Mouse (Mus musculus) stomach, embryonic 14.5 days (tissue): Measurements from ENCODE around the gene Gm4312. TPM values are rescaled to one million over a fixed set of nuclear protein-coding genes. Genes with fewer than 3 reads are reported as not detected.
"Not testable (repeated sequence)": the region's sequence is repeated elsewhere in the genome, so short reads cannot be mapped to it uniquely, and the experiment has no call there.

Source experiments
- ATAC-seq: fragments of 200-750 bp; cut with Nextera tagmentation; 2 replicates; pipeline ENCODE4 v1.8.0; 2017; ENCODE audit warnings: low read depth, moderate TSS enrichment; ENCODE audit not compliant: insufficient number of reproducible peaks, insufficient read depth, low FRiP score
- H3K27ac ChIP-seq: fragments of 300-500 bp; sonication (generic); 2 replicates; pipeline ENCODE4 v1.5.1; 2014; ENCODE audit warnings: mild to moderate bottlenecking, low read length, moderate library complexity, mixed read lengths
- H3K27me3 ChIP-seq: fragments of 300-500 bp; sonication (generic); 2 replicates; pipeline ENCODE4 v1.6.1; 2014; ENCODE audit warnings: low read length, control low read depth, mixed read lengths; ENCODE audit not compliant: control insufficient read depth, insufficient read depth
- H3K36me3 ChIP-seq: fragments of 300-500 bp; sonication (generic); 2 replicates; pipeline ENCODE4 v1.6.1; 2014; ENCODE audit warnings: mild to moderate bottlenecking, control low read depth, low read length, moderate library complexity, mixed read lengths; ENCODE audit not compliant: control insufficient read depth, insufficient read depth
- H3K4me1 ChIP-seq: fragments of 300-500 bp; sonication (generic); 2 replicates; pipeline ENCODE4 v1.6.1; 2014; ENCODE audit warnings: low read length, control low read depth, mixed read lengths; ENCODE audit not compliant: control insufficient read depth, insufficient read depth
- H3K4me2 ChIP-seq: fragments of 300-500 bp; sonication (generic); replicated peaks from 2 replicates; pipeline ENCODE4 v1.6.1; 2014; ENCODE audit warnings: low read depth, low read length, control low read depth
- H3K4me3 ChIP-seq: fragments of 300-500 bp; sonication (generic); 2 replicates; pipeline ENCODE4 v1.5.1; 2014; ENCODE audit warnings: low read depth, low read length, control low read depth
- H3K9ac ChIP-seq: fragments of 300-500 bp; sonication (generic); replicated peaks from 2 replicates; pipeline ENCODE4 v1.6.1; 2014; ENCODE audit warnings: low read depth, mild to moderate bottlenecking, control low read depth, low read length, moderate library complexity, mixed read lengths
- H3K9me3 ChIP-seq: fragments of 300-500 bp; sonication (generic); 2 replicates; pipeline ENCODE4 v1.6.1; 2016; ENCODE audit warnings: low read depth, low read length, control low read depth; ENCODE audit not compliant: control insufficient read depth
- WGBS: fragments of 180-500 bp; shearing (Covaris S2); extraction: QIAGEN DNeasy Blood & Tissue Kit; methylation state at CpG from one replicate; pipeline ENCODE4 v1.1.7; 2014; 5-methylcytosine and 5-hydroxymethylcytosine counted together
- polyA plus RNA-seq: library from polyadenylated mRNA; unstranded; fragments of >200 nt; fragmentation: Nextera tagmentation; extraction: Ambion mirVana; gene quantifications from 2 replicates; pipeline ENCODE4 v1.2.1, GENCODE M21; 2014

The Gm4312 gene
- not detected in 2 replicates for polyA plus RNA-seq

DNA sequence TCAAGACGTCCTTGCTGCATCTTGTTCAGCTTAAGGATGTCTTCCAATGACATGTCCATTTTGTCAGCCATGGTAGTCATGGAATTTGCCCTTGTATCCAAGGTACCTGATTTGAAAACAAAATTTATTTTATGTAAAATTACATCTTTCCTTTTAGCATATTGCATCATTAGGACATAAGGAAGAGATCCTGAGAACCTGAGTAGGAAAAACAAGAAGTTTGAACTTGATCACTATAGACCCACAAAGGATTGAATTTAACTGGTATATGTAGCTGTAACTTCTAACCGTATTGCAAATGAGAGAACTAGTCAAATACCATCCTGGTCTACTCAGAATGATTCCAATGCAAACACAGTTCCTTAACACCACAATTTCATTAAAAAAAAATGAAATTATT, at the start of gene Gm4312:
Gene Gm4312 (minus strand): TSS at position 101 of the 400 bp plus-strand sequence.
- H3K27ac ChIP-seq, H3K9me3 ChIP-seq, H3K27me3 ChIP-seq, H3K4me3 ChIP-seq, ATAC-seq, H3K4me2 ChIP-seq, H3K36me3 ChIP-seq, H3K9ac ChIP-seq, H3K4me1 ChIP-seq: not testable (repeated sequence)
- WGBS = no CpG with 5 or more reads among the region's 2 CpGs

DNA sequence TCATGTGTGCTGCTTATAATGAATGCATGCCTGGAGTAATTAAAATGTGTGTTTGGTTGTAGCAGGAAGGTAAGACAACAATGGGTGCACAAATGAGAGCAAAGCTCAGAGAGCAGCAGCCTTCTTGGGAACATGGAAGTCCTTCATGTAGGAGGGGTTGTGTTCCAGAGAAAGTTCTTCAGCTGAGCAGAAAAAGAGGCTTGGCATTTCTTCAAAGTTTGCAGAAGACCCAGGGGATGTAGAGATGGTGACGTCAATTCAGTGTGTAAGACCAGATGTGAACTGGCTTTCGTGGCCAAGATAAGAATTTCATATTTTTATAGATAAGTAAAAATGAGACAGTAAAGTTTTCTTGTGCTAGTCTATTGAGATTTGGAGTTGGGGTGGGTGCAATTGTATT, 45.2 kb upstream of the Gm4312 start:
- no peaks in the 10 kb centered on the region for H3K9me3 ChIP-seq
- no peak overlapping the region for H3K27ac ChIP-seq
- no peaks in the 10 kb centered on the region for H3K36me3 ChIP-seq
- ATAC-seq = no peak
- no peaks in the 10 kb centered on the region for H3K4me1 ChIP-seq
- no peak overlapping the region for H3K9ac ChIP-seq
- H3K4me2 ChIP-seq = no peak overlapping the region
- 77% methylated on average over 2 of the region's 2 CpGs for WGBS
- H3K27me3 ChIP-seq = no peaks in the 10 kb centered on the region
- no peak overlapping the region for H3K4me3 ChIP-seq

DNA sequence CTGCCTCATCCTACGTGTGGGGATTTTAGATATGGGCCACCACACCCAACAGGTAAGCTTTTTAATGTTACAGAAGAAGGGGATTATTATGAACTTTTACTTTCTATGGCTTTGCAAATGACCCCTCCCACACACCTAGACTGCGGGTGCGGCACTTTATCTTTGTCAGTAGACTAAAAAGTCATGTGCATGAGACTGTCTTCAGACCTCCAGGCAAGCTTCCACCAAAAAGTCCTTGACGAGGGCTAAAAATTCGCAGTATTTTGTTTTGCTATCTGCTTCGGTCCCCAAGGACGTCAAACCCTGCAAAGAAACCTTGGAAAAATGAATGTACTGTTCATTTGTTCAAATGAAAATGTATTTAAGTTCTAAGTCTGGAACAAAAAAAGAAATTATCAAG, 33.2 kb upstream of the Gm4312 start:
- Histone ChIP-seq H3K27me3 (no peaks in the 10 kb centered on the region), H3K4me3 (no peak overlapping the region), H3K4me2 (no peak overlapping the region), H3K4me1 (no peaks in the 10 kb centered on the region), H3K27ac (no peak overlapping the region), H3K9ac (no peak overlapping the region), H3K9me3 (no peaks in the 10 kb centered on the region), H3K36me3 (no peaks in the 10 kb centered on the region)
- 88% methylated on average over 7 of the region's 7 CpGs for WGBS
- no peak for ATAC-seq

DNA sequence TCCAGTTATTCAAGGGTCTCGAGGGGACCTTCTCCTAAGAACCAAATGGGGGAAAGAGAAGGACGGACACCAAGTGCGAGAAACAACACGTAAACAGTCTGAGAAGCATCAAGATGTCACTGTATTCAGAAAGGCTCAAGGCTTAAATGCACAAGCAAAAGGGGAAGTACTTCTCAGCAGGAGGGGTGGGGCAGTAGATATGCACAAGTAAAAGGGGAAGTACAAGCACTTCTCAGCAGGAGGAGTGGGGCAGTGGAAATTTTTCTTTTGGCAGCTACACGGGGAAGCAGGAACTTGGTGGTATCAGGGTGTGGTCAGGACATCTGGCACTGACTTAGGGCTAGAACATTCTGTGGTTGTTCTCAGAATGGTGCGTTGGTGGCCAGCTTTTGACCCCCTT, 19.9 kb upstream of the Gm4312 start:
- 87% methylated on average over 6 of the region's 6 CpGs for WGBS
- ATAC-seq, H3K9ac ChIP-seq: not testable (repeated sequence)

DNA sequence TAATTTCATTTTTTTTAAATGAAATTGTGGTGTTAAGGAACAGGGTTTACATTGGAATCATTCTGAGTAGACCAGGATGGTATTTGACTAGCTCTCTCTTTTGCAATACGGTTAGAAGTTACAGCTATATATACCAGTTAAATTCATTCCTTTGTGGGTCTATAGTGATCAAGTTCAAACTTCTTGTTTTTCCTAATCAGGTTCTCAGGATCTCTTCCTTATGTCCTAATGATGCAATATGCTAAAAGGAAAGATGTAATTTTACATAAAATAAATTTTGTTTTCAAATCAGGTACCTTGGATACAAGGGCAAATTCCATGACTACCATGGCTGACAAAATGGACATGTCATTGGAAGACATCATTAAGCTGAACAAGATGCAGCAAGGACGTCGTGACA, 21.3 kb downstream of the Gm4312 start, which contains the start of gene Gm4307:
Gene Gm4307 (plus strand): TSS at position 301 of the 400 bp plus-strand sequence.
- ATAC-seq, H3K4me3 ChIP-seq, H3K4me1 ChIP-seq, H3K9ac ChIP-seq, H3K36me3 ChIP-seq, H3K9me3 ChIP-seq, H3K4me2 ChIP-seq, H3K27ac ChIP-seq, H3K27me3 ChIP-seq: not testable (repeated sequence)
- WGBS = no CpG with 5 or more reads among the region's 3 CpGs

More for the DNA sequence above, 19.9 kb upstream of the Gm4312 start:
- H3K36me3 ChIP-seq, H3K4me2 ChIP-seq, H3K27ac ChIP-seq, H3K9me3 ChIP-seq, H3K4me1 ChIP-seq, H3K27me3 ChIP-seq, H3K4me3 ChIP-seq: not testable (repeated sequence)

DNA sequence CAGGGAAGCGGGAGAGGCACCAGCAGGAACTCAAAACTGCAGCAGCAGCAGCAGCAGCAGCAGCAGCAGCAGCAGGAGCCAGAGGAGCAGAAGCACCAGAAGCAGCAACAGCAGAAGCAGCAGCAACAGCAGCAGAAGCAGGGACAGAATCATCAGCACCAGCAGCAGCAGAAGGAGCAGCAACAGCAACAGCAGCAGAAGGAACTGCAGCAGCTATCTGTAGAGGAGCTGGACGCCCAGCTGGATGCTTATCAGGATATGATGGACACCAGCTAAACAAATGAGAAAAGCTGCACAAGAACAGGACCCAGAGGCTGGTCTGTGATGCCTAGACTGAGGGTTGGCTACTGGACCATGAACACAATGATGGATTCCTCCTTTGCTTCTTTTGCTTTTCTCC, 25.5 kb downstream of the Gm4312 start:
- not testable (repeated sequence) for H3K27ac ChIP-seq, H3K4me3 ChIP-seq, ATAC-seq, H3K36me3 ChIP-seq, H3K4me1 ChIP-seq, H3K9me3 ChIP-seq, H3K9ac ChIP-seq, H3K27me3 ChIP-seq, H3K4me2 ChIP-seq
- 27% methylated on average over 1 of the region's 2 CpGs for WGBS

DNA sequence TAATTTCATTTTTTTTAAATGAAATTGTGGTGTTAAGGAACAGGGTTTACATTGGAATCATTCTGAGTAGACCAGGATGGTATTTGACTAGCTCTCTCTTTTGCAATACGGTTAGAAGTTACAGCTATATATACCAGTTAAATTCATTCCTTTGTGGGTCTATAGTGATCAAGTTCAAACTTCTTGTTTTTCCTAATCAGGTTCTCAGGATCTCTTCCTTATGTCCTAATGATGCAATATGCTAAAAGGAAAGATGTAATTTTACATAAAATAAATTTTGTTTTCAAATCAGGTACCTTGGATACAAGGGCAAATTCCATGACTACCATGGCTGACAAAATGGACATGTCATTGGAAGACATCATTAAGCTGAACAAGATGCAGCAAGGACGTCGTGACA, 31.6 kb downstream of the Gm4312 start, which contains the start of gene Gm4305:
Gene Gm4305 (plus strand): TSS at position 301 of the 400 bp plus-strand sequence.
- H3K9ac ChIP-seq, H3K36me3 ChIP-seq, H3K27me3 ChIP-seq, H3K27ac ChIP-seq, ATAC-seq, H3K4me2 ChIP-seq, H3K9me3 ChIP-seq, H3K4me1 ChIP-seq, H3K4me3 ChIP-seq: not testable (repeated sequence)
- WGBS = no CpG with 5 or more reads among the region's 3 CpGs

DNA sequence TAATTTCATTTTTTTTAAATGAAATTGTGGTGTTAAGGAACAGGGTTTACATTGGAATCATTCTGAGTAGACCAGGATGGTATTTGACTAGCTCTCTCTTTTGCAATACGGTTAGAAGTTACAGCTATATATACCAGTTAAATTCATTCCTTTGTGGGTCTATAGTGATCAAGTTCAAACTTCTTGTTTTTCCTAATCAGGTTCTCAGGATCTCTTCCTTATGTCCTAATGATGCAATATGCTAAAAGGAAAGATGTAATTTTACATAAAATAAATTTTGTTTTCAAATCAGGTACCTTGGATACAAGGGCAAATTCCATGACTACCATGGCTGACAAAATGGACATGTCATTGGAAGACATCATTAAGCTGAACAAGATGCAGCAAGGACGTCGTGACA, 36.7 kb downstream of the Gm4312 start, which contains the start of gene Gm4303:
Gene Gm4303 (plus strand): TSS at position 301 of the 400 bp plus-strand sequence.
- not testable (repeated sequence) for H3K9ac ChIP-seq, H3K27ac ChIP-seq, H3K36me3 ChIP-seq, ATAC-seq, H3K4me1 ChIP-seq, H3K27me3 ChIP-seq, H3K9me3 ChIP-seq, H3K4me3 ChIP-seq, H3K4me2 ChIP-seq
- no CpG with 5 or more reads among the region's 3 CpGs for WGBS

DNA sequence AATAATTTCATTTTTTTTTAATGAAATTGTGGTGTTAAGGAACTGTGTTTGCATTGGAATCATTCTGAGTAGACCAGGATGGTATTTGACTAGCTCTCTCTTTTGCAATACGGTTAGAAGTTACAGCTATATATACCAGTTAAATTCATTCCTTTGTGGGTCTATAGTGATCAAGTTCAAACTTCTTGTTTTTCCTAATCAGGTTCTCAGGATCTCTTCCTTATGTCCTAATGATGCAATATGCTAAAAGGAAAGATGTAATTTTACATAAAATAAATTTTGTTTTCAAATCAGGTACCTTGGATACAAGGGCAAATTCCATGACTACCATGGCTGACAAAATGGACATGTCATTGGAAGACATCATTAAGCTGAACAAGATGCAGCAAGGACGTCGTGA, 41.8 kb downstream of the Gm4312 start, which contains the start of gene Gm4302:
Gene Gm4302 (plus strand): TSS at position 301 of the 400 bp plus-strand sequence.
- not testable (repeated sequence) for H3K9me3 ChIP-seq, ATAC-seq, H3K4me1 ChIP-seq, H3K4me3 ChIP-seq, H3K27me3 ChIP-seq, H3K9ac ChIP-seq, H3K36me3 ChIP-seq, H3K27ac ChIP-seq, H3K4me2 ChIP-seq
- no CpG with 5 or more reads among the region's 3 CpGs for WGBS
